Mouse (Mus musculus) lung, embryonic 14.5 days (tissue): ENCODE results near the gene Sema3g. TPM values are rescaled to one million over a fixed set of nuclear protein-coding genes. Genes with fewer than 3 reads are reported as not detected.
A peak's percentile ranks its signal among the peaks of the same experiment; 100 is the strongest.

Experiments used
- ATAC-seq: fragments of 200-750 bp; cut with Nextera tagmentation; 2 replicates; pipeline ENCODE4 v1.8.0; 2017; ENCODE audit warnings: mild to moderate bottlenecking, moderate TSS enrichment, moderate library complexity; ENCODE audit not compliant: insufficient read depth
- DNase-seq: peaks from one replicate; pipeline ENCODE4 v3.0.0-alpha.2; 2015
- H3K27ac ChIP-seq: fragments of 300-500 bp; sonication (generic); 2 replicates; pipeline ENCODE4 v1.5.1; 2014; ENCODE audit warnings: low read depth, mild to moderate bottlenecking, moderate library complexity
- H3K27me3 ChIP-seq: fragments of 300-500 bp; sonication (generic); 2 replicates; pipeline ENCODE4 v1.6.1; 2014; ENCODE audit warnings: low read length, control low read depth; ENCODE audit not compliant: insufficient read depth
- H3K36me3 ChIP-seq: fragments of 300-500 bp; sonication (generic); 2 replicates; pipeline ENCODE4 v1.6.1; 2014; ENCODE audit warnings: control low read depth; ENCODE audit not compliant: insufficient read depth
- H3K4me1 ChIP-seq: fragments of 300-500 bp; sonication (generic); 2 replicates; pipeline ENCODE4 v1.6.1; 2014; ENCODE audit warnings: antibody characterized with exemption, control low read depth; ENCODE audit not compliant: insufficient read depth
- H3K4me2 ChIP-seq: fragments of 300-500 bp; sonication (generic); 2 replicates; pipeline ENCODE4 v1.6.1; 2014; ENCODE audit warnings: mild to moderate bottlenecking
- H3K4me3 ChIP-seq: fragments of 300-500 bp; sonication (generic); 2 replicates; pipeline ENCODE4 v1.5.1; 2014; ENCODE audit warnings: low read depth, low read length
- H3K9ac ChIP-seq: fragments of 300-500 bp; sonication (generic); 2 replicates; pipeline ENCODE4 v1.6.1; 2014
- H3K9me3 ChIP-seq: fragments of 300-500 bp; sonication (generic); 2 replicates; pipeline ENCODE4 v1.6.1; 2016; ENCODE audit warnings: low read depth, low read length, control low read depth
- CTCF ChIP-seq: IDR thresholded peaks from 2 replicates; pipeline ENCODE4 v1.5.1; 2016; ENCODE audit warnings: antibody characterized with exemption, low read depth
- WGBS: fragments of 180-500 bp; shearing (Covaris S2); extraction: QIAGEN DNeasy Blood & Tissue Kit; methylation state at CpG from one replicate; pipeline ENCODE4 v1.1.7; 2014; 5-methylcytosine and 5-hydroxymethylcytosine counted together
- polyA plus RNA-seq: library from polyadenylated mRNA; unstranded; fragments of >200 nt; fragmentation: Nextera tagmentation; extraction: Ambion mirVana; gene quantifications from 2 replicates; pipeline ENCODE4 v1.2.1, GENCODE M21; 2014

Sema3g gene
- polyA plus RNA-seq, 1 experiment from 2014 or later, result 0.38 TPM

- Histone ChIP-seq H3K9me3 (no peaks in the 10 kb centered on the region), H3K36me3 (peaks cover 100% of the 10 kb centered on the region), H3K4me3 (no peak overlapping the region), H3K27me3 (no peaks in the 10 kb centered on the region), H3K9ac (peak overlapping the region; percentile 11; the same call in 1 of the 2 replicates), H3K4me2 (no peak overlapping the region), H3K27ac (peak overlapping the region; percentile 68), H3K4me1 (peaks cover 8% of the 10 kb centered on the region; the same call in 1 of the 2 replicates)
- WGBS, result 56% methylated on average over 14 of the region's 14 CpGs
- TF ChIP-seq CTCF, result no peak
- ATAC-seq (peak; percentile 52; the same call in 1 of the 2 replicates), DNase-seq (peak; percentile 60)
These were observed 22.7 kb upstream of the Sema3g start for GRCm38 (mm10) chr14:31194891-31195513.

GRCm38 (mm10) chr14:31195521-31195920 is 22.1 kb upstream of the Sema3g start:
- Histone ChIP-seq H3K9me3 (no peaks in the 10 kb centered on the region), H3K9ac (no peak overlapping the region; the same call in 1 of the 2 replicates), H3K4me2 (no peak overlapping the region), H3K36me3 (peaks cover 100% of the 10 kb centered on the region), H3K4me3 (no peak overlapping the region), H3K4me1 (peaks cover 8% of the 10 kb centered on the region; the same call in 1 of the 2 replicates), H3K27ac (peak overlapping the region; percentile 68; the same call in 1 of the 2 replicates), H3K27me3 (no peaks in the 10 kb centered on the region)
- DNase-seq (no peak), ATAC-seq (no peak)
- 93% methylated on average over 4 of the region's 4 CpGs for WGBS
- TF ChIP-seq CTCF, result no peak

- peaks cover 100% of the 10 kb centered on the region for H3K36me3 ChIP-seq
- H3K4me3 ChIP-seq, result no peak overlapping the region
- no peaks in the 10 kb centered on the region for H3K27me3 ChIP-seq
- peak; percentile 64 for TF ChIP-seq CTCF
- ATAC-seq (no peak), DNase-seq (peak; percentile 57)
- no peak overlapping the region for H3K9ac ChIP-seq
- H3K4me2 ChIP-seq, result no peak overlapping the region
- no peaks in the 10 kb centered on the region for H3K9me3 ChIP-seq
- no peak overlapping the region for H3K27ac ChIP-seq
- peaks cover 8% of the 10 kb centered on the region; the same call in 1 of the 2 replicates for H3K4me1 ChIP-seq
These were observed 21.7 kb upstream of the Sema3g start for GRCm38 (mm10) chr14:31195968-31196367.

- ATAC-seq, result 0 out of 2 replicates have a peak, but pooled peaks have one; percentile 37
- Histone ChIP-seq H3K4me1 (peaks cover 8% of the 10 kb centered on the region; the same call in 1 of the 2 replicates), H3K27ac (no peak overlapping the region)
These were observed 19.8 kb upstream of the Sema3g start for GRCm38 (mm10) chr14:31197547-31198516.

GRCm38 (mm10) chr14:31199599-31199998 is 18.1 kb upstream of the Sema3g start:
- H3K27me3 ChIP-seq, result no peaks in the 10 kb centered on the region
- no peak for DNase-seq
- no peak overlapping the region for H3K4me2 ChIP-seq
- no peak overlapping the region for H3K27ac ChIP-seq
- no peak for ATAC-seq
- no peak for TF ChIP-seq CTCF
- no peaks in the 10 kb centered on the region for H3K9me3 ChIP-seq
- no peak overlapping the region for H3K9ac ChIP-seq
- H3K36me3 ChIP-seq, result peaks cover 100% of the 10 kb centered on the region
- 95% methylated on average over 7 of the region's 7 CpGs for WGBS
- no peak overlapping the region for H3K4me3 ChIP-seq
- peaks cover 11% of the 10 kb centered on the region; the same call in 1 of the 2 replicates for H3K4me1 ChIP-seq

More at GRCm38 (mm10) chr14:31197547-31198516, 19.8 kb upstream of the Sema3g start:
- WGBS, result 64% methylated on average over 16 of the region's 16 CpGs
- Histone ChIP-seq H3K4me3 (no peak overlapping the region), H3K4me2 (no peak overlapping the region), H3K9me3 (no peaks in the 10 kb centered on the region), H3K27me3 (no peaks in the 10 kb centered on the region), H3K9ac (no peak overlapping the region), H3K36me3 (peaks cover 100% of the 10 kb centered on the region)
- DNase-seq, result peak; percentile 27
- no peak for TF ChIP-seq CTCF

GRCm38 (mm10) chr14:31200038-31200437 is 17.6 kb upstream of the Sema3g start:
- Histone ChIP-seq H3K9me3 (no peaks in the 10 kb centered on the region), H3K4me2 (no peak overlapping the region), H3K27ac (no peak overlapping the region), H3K9ac (no peak overlapping the region), H3K27me3 (no peaks in the 10 kb centered on the region), H3K4me1 (peaks cover 15% of the 10 kb centered on the region), H3K36me3 (peaks cover 97% of the 10 kb centered on the region), H3K4me3 (no peak overlapping the region)
- DNase-seq (peak; percentile 41), ATAC-seq (no peak)
- WGBS, result 48% methylated on average over 3 of the region's 3 CpGs
- TF ChIP-seq CTCF, result 0 out of 2 replicates have a peak, but pooled peaks have one; percentile 2
